Mouse (Mus musculus) cerebellum, postnatal 25 days (tissue): Measurements from ENCODE around the gene Zc3h12a.

Source experiments
- DNase-seq, 2 experiments: peaks; one replicate each; pipeline ENCODE4 v3.0.0; 2021; ENCODE audit warnings: mixed read lengths in 2 of 2

The Zc3h12a gene

DNA sequence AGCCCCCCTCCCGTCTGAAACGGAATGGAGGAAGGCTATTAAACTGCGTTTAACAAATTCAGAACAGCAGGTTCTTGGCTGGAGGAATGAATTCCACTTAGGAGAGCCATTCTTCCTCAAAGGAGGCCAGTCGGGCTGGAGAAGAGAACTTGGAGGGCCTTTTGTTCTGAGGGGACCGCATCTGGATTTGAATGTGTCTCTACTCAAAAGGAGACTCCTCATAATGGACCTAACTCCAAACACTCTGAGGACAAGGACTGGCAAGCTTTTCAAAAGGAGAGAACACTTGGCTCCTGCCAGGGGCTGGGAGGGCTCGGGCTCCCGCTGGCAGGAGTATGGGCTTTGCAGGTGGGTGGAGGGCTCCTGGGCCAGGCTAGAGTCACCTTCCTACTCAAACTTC lies 17.0 kb upstream of the Zc3h12a start:
- no peak for DNase-seq

- no peak for DNase-seq
These were observed 16.6 kb upstream of the Zc3h12a start for GRCm38 (mm10) chr4:125144211-125144610.

- no peak for DNase-seq
These were observed 10.7 kb upstream of the Zc3h12a start for GRCm38 (mm10) chr4:125138321-125138720.

DNA sequence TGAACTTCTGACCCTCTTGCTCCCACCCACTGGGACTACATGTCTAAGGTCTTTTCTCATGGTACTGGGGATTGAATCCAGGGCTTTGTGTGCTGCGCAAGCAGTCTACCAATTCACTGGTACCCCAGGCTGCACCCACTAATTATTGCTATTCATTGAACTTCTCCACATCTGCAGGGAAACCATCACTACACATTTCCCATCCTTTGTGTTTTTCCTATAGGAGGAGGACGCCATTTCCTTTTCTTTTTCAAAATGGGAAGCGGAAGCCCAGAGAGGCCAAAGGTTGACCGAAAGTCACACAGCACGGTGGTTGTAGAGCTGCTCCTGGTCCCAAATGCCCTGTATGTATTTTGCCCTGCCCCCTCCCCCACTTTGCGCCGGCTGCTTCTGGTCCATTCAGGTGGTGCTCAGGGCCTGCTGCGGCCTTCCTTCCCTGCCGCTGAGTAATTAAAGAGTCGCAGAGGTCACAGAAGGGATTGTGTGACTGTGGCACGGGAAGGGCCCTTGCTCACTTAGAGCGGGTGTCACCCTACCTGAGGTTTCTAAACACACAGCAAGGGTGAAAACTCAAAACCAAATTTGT lies 8.8 kb upstream of the Zc3h12a start:
- DNase-seq, result no peak

- no peak for DNase-seq
These were observed 7.6 kb upstream of the Zc3h12a start for GRCm38 (mm10) chr4:125135076-125135855.

DNA sequence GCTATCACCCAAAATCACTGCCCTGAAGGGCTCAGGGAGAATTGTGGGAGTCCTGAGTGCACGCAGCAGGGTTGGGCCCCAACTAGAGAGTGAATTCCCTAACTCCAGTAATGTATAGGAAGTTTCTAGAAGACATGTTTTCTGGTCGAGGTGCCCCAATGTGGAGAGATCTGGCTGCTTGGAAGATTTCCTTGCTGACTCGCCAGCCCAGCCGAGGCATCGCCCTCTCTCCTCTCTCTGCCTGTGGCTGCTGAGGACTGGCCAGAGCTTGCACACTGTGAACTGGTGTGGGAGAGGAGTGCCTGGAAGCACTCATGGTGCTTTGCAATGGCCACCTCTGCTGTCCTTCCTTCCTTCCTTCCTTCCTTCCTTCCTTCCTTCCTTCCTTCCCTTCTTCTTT lies 7.0 kb upstream of the Zc3h12a start:
- no peak for DNase-seq

- no peak for DNase-seq
These were observed 6.6 kb upstream of the Zc3h12a start for GRCm38 (mm10) chr4:125134192-125134591.

GRCm38 (mm10) chr4:125132394-125132793 lies 4.8 kb upstream of the Zc3h12a start:
- peak; percentile 44 to 72 for DNase-seq

DNA sequence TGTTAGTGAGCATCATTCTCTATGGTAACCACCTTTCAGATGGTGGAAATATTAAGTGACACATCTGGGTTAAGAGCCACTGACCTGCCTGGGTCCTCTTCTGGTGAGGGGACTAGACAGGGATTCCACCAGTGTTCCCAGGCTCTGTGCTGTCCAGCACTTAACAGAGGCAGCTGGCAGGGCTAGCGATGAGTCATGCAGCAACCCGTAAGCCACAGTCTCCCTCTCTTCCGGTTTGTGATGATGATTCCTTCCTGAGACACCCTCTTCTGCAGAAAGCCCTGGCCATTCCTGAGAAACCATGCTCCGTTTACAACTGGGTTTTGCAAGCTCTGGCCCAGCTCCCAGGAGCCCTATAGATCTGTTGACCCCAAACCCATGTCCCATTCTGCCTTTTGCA lies 3.9 kb upstream of the Zc3h12a start:
- DNase-seq, result no peak

DNA sequence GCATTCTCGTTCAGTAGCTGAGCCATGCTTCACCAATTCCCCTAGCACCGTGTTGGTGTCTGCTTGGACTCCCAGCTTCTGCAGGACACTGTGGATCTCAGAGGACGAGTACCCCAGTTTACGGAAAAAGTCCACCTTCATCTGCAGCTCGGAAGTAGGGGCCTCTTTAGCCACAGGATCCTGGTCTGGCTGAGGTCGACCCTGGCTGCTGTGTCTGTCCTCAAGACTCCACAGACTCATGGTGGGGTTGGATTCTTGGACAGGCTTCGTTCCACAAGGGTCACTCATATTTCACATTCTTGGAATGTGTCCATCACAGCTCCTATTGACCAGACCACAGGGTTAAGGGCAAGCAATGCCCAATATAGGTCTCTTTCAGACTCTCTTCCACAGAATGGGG lies 879 bp downstream of the Zc3h12a start:
- no peak for DNase-seq

DNA sequence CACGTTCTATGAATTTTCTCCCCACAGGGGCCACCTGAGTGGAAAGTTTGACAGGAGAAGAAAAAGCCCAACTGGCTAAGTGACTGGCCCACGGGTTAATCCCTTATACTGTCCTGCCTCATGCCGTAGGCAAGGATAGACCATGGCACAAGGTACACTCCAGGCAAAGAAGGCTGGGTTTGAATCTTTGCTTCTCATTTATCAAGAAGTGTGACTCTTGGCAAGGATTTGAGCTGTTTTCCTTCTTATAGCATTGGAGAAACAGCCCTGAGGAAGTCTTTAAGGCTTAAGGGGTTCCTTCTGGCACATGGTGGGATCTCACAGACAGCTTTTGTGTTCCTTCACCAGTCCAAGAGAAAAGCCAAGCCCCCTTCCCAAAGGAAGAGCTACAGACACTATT lies 1.5 kb downstream of the Zc3h12a start:
- DNase-seq, result no peak

GRCm38 (mm10) chr4:125125361-125125921 lies 2.2 kb downstream of the Zc3h12a start:
- no peak for DNase-seq

DNA sequence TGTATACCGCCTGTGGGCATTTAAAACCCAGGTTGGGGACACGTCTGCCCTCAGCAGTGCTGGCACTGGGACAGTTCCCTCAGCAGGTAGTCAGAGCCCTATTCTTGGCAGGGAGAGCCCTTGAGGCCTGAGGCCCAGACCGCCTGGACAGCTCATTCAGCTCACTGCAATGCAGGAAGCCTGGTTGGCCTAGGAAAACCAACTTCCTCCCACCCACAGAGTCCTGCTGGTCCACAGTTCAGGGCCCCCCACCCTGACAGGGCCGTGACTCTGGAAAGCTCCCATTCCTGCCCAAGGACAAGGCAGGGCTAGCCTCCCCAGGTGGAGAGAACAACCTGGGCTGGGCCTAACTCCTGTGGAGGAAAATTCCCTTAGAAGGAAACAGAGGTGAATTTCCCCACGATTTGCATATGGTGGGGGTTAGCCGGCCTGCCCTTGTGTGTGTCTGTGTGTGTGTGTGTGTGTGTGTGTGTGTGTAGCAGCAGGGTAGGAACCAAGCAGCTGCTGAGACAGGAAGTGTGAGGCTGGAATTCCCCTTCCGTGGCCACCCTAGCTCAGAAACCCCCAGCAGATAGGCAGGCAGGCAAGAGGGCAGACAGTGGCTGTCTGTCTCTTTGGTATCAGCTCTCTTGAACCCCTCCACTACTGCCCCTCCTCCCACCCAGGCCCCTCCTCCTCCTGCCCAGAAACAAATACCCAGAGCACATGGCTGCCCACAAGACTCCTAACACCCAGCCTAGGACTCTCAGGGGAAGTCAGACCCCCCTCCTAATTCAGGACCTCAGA lies 3.0 kb downstream of the Zc3h12a start:
- DNase-seq, result peak in 1 of 2 experiments; percentile 41

DNA sequence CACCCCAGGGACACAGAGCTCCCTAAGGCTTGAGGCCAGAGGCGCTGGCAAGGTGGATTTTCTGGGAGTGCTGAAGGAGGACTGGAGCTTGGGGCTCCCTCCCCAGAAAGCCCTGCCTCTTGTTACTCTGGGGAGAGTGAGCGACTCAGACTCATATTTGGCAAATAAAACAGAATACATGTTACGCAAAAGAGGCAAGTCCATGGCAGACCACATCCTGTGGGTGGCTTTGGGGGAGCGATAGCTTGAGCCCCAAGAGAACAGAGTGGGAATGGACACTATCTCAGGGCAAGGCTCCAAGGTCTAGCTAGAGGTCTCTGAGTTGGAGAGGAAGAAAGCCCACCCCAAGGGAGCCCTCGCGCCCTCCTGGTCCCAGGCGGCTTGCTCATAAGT lies 4.4 kb downstream of the Zc3h12a start:
- no peak for DNase-seq

DNA sequence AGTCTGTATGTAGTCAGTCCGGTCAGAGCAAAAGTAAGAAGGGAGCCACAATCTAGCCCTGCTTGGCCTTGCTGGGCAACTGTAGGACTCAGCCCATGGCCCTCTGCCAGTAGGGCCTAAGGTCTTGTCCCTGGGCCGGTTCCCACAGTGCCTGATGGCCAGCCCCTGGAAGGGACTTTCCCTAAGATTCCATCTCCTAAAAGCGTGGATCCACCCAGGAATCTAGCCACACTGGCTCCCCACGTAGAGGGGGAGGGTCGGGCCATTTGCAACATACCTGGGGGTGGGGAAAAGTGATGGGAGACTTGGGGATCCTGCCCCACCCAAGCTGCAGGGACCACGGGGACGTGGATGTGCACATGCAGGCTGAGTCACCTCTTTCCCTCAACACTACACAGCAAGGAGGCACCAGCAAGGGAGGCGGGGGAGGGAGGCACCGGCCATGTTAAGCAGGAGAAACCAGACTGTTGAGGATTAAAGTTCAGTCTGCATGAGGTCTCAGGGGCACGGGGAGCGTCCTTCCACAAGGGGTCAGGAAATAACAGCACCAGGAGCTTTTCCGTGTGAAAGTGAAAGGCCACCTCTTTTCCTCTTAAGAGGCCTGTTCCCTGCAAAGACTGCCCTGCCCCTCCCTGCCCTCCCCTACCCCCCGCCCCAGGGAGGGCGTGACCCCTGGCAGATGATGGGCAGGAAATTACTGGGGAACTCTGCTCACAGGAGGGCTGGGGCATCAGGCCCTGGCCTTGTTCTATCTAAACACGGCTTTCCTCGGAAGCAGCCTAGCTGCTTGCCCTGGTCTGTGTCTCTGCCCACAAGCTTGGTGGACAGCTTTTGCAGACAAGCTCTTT lies 5.0 kb downstream of the Zc3h12a start:
- no peak for DNase-seq

DNA sequence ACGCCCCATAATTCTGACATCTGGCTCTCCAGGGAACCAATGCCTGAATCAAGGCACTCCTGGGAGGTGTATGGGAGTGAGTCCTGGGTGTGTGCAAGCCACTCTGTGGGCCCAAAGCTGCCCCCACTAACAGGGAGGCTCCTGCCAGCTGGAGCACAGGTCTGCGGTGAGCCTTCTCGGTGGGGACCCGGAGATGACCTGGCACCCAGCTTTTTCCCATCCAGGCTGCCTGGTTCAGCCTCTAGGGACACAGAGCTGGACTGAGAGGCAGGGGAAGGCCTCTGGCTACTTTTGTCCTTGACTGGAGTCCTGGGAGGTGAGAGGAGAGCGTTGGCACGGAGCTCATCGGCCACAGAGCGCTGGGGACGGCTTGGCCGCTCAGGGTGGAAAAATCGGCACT lies 7.9 kb downstream of the Zc3h12a start:
- DNase-seq, result no peak

GRCm38 (mm10) chr4:125119070-125119469 lies 8.6 kb downstream of the Zc3h12a start:
- no peak for DNase-seq

GRCm38 (mm10) chr4:125117902-125118320 lies 9.7 kb downstream of the Zc3h12a start:
- no peak for DNase-seq

GRCm38 (mm10) chr4:125116929-125117328 lies 10.7 kb downstream of the Zc3h12a start:
- DNase-seq, result no peak

DNA sequence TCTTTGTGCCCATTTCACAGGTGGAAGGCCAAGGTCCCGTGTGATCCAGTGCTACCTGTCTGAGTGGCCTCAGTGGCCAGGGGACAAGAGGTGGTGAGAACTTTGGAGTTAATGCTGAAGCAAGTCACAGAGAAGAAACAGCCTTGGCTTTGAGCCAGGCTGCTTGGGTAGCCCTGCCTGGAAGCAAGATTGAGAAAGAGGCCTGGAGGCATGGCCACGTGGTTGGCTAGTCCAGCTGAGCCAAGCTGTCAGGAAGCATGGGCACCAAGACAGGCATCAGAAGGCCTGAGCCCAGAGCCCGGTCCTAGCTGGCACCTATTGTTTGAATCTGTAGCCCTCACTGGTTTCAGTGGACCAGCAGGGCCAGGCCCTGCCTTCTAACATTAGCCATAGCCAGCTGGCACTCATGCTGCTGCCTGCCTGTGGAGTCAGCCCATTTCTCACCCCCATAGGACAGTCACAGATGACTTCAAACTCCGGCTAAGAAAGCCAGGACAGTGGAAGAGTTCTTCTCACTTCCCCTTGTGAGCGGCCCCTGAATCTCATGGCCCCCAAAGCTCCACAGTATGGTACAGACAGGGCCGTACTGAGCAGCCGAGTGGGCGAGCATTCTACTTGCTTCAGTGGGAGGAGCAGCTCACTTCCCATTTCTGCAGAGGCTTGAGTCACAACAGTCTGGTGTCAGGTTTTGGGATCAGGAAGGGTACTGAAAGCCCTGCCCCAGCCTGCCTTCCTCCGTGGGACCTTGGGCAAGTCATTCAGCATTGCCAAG lies 11.4 kb downstream of the Zc3h12a start:
- DNase-seq, result peak; percentile 62 to 70

- DNase-seq, result no peak
These were observed 11.9 kb downstream of the Zc3h12a start for GRCm38 (mm10) chr4:125115710-125116089.

DNA sequence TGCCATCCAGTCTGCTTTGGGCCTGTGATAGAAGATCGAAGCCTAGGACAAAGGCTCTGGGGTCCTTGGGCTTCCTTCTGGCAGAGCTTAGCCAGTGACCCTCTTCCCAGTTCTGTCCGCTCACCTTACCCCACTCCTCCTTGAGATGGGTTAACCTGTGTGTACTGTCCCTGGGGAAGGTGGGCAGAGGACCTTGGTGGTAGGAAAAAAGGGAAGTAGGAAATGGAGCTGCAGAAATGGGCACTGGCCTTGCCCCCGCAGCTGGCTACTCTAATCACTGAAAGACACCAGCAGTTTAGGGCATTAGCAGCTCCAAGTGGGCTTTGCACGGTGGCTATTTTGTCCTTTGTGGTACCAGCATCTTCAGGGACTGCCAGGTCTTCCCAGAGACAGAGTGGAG lies 12.6 kb downstream of the Zc3h12a start:
- no peak for DNase-seq
